Mouse (Mus musculus) cerebellum, adult (tissue): ENCODE measurements at regions not wholly inside any gene's neighbourhood (a gene's known extent, or its start where the extent isn't known, plus 50 kb on each side); places are given as distances from the start of the nearest gene placed in this dataset.

Source experiments
- ATAC-seq: cut with Nextera tagmentation; 2 replicates; pipeline ENCODE4 v1.9.2; 2017; ENCODE audit warnings: mild to moderate bottlenecking, moderate library complexity, mixed read lengths; ENCODE audit not compliant: insufficient number of reproducible peaks, low FRiP score, low TSS enrichment

DNA sequence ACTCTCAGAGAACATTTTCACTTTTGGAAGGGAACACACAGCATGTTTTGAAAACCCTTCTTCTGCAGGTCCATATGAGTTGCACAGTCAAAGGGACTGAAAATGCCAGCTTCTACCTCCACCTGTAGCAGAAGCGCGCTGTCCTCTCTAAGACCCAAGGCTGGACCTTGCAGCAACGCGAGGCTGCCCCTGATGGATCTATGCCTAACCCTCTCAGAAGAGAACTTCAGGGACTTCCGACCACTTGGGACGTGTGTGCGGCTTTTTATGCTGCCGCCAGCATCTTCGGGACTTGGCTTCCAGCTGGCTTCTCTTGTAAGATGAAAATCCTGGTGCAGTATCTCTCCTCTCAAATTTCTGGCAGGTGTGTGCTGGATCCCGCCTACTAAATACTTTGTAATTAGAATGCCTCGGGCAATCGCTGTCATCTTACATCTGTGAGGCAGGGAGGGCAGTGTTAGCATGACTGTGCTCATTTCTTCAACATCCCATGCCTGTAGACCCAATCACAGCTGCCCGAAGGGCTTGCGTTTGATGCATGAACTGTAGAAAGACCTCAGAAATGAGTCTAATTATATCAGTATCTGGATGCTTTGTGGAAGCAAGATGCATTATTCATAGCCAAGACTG lies 171.8 kb upstream of the Rnf219 start:
- ATAC-seq: no peak

DNA sequence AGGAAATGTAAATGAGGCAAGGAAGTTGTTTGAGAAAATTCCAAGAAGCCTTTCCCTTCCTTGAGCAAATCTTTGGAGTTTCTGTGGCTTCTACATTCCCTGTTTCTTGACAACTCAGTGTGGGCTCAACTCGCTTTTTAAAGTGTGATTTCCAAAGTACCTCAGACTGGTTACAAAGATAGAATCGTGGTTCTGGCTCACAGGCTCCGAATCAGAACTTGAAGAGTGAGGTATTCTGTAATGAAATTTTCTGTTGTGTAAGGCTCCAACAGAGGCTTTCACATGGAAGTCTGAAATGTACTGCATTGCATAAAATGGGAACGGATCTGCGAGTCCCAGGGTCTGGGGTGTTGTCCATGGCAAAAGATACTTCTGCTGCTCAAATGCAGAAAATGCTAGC lies 170.2 kb upstream of the Rnf219 start:
- no peak for ATAC-seq

DNA sequence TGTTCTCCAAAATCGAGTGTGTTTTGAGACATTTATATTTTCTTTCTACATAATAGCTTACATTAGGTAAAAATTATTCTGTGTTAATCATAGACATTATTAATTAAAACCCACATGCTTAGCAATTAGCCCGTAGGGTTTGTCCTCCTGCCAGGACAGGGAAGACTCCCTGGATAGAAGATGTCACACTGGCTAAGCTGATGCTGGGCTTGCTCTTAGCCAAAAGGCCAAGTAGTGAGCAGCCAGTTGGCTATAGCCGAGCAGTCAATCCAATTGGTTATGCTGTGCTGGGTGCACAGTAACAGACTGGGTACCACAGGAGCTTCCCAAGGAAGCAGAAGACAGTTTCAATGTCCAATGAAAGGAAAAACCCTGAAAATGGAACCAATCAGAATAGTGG lies 166.0 kb upstream of the Rnf219 start:
- ATAC-seq: no peak

DNA sequence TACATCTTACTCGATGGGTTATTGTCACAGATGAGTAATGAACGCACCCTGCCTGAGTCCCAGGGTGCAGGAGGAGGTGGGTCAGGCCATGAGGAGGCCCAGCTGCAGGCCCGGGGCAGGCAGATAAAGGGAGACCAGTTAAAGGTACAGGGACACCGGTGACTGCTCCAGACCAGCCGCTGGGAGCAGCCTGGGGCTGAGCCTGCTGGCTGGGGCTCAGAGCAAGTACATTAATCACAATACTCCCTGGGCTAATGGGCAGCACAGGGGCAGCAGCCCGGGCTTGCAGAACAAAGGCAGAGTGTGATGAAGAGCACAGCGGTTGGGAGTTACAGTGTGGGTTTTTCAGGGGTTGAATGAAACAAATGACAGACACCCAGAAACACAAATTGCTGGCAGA lies 154.4 kb upstream of the Rnf219 start:
- peak; percentile 36; the same call in 1 of the 2 replicates for ATAC-seq

DNA sequence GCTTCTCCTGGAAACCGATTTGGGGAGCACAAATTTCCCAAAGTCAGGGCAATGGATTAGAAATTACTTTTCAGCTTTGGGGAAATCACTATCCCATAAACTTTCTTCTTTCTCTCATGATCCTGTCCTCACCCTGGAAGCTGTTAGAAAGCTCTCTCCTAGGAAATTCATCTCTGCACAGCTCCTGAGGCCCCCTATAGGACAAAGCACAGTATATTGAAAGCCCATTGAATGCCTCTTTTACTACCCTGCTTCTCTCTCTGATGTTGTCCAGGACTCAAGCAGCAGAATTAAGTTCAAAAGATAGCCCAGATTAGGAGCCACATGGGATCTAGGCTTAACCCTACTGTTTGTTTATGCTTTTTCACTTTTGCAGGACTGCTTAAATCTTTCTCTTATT lies 139.3 kb upstream of the Rnf219 start:
- ATAC-seq: no peak

DNA sequence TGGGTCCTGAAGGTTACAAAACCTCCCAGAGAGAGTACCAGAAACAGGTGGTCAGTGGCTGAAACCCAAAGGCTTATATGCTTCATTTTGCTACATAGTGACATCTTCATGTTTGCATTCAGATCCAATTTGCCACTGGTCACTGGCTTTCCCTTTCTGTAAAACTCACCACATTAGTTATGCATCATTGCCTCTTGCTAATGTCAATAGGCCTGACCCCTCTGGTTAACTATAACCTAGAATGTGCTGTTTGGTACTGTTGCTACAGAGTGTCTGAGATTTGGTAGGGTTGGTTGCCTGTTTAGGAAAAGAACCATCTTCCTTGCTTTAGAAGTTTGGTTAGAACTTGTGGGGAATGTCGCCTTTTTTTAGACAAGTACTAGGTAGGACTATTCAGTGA lies 136.3 kb upstream of the Rnf219 start:
- no peak for ATAC-seq

DNA sequence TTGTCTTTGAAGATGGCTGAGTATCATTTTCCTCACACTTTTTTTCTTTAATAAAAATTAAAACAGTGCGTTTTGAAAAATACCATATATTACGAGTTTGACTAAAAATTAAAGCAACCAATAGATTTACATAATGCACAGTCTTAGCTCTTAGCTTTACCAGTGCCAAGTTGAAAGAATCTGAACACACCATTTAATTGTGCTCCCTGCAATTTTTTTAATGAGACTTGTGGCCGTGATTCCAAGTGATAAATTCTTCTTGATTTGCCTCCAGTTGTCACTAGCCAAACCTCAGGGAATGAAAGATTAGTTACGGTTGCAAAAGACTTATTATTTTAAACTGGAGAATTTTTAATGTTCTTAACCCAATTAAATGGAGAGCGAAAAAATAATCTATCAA lies 127.5 kb upstream of the Rnf219 start:
- ATAC-seq: no peak

DNA sequence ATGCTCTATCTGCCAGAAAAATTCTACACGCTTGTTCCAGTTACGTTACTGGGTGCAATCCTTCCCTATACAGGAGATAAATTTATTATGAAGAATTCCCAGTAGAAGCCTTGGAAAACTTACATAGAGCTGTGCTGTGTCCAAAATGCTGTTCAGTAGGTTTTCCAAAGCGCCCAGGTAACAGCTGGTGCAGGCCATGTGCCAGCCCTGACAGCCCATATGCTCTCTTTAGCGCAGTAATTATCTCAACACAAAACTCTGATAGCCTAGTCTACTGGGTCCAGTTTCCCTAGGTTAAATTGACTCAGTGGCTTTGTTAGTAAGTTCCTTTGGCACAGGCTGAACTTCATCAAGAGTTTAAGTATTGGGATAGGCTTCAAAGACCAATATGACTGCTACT lies 122.2 kb upstream of the Rnf219 start:
- no peak for ATAC-seq

DNA sequence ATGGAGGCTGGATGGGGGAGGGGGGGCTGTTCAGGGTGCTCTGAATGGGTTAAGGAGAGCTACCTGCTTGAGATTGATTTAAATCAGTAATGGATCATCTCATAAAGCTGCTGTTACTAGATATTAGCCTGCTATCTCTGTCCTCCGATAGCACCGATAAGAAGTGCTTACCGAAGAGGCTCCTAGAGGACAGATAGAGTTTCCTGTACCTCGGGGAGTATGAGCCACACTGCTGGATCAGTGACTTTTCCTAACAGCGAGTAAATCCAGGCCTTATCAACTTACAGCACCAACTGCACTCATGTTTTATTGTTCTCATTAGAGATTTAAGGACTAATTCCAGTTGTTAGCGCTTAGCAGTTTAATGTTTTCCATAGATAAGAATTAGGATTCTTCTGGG lies 120.3 kb upstream of the Rnf219 start:
- no peak for ATAC-seq

DNA sequence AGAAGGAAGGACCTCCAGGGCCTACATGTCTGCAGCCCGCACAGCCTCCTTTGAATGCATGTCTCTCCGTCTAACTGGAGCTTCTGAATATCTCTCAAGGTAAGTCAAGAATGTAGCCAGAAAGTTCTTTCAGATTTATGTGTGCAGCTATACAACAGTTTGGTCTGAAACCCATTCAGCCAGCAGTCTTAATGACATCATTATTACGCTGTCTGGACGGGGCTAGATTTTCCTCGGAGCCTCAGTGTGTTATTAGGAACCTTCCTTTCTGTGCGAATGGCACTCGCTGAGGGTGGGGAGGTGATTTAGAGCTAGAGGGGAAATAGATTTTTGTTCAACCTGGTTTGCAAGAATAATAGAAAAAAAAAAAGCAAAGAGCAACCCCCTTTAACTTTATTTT lies 116.9 kb upstream of the Rnf219 start:
- no peak for ATAC-seq

DNA sequence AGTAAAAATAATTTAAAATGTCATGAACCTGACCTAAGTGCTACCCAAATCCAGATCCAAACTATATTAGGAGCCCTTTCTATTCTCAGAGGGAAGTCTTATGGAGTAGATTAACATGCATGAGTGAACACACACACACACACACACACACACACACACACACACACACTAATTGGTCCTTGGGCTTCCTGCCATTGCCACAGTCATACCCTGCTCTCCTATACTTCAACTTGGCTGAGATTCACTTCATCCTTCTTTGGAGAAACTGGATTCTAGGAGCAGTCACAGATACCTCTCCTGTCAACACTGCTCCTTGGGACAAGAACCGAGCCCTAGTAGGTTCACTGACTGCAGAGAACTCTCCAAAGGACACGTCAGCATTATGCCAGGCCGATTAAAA lies 89.0 kb upstream of the Rnf219 start:
- ATAC-seq: no peak

DNA sequence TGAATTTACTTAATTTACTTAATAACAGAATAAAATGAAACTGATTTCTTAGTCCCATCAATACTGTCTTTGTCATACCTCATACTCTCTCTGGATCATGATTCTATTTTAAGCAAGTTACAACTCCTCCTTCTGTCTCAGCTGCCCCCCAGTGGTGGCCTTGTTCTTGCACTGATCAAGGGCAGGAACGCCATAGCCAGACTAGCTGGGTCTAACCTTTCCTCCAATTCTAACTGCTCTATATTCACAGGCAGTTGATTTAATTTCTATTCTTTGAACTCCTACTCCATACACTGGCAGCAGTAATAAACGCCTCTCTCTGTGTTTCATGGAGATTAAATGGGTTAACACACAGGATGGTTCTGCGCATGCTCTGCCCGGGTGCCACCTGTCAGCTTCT lies 87.9 kb upstream of the Rnf219 start:
- ATAC-seq: no peak

DNA sequence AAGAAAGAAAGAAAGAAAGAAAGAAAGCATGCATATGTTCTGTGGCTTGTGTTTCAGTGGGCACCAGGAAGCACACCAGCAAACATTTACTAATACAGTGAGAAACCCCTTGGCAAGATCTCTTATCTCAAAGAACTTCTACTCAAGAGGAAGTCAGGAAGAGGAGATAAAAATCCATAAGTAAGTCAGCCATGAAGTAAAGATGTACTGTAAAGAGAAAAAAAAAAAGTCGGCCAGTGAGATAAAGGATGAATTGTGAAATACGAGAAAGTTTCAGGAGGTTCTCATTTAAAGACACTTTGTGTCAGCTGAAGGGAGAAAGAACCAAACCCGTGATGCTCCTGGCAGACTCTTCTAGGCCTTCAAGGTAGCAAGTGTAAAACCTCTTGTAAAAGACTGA lies 72.4 kb upstream of the Rnf219 start:
- ATAC-seq: no peak
